Mouse (Mus musculus) ES-Bruce4 (cell line): ENCODE measurements around the gene Cpeb2. TPM values are rescaled to one million over a fixed set of nuclear protein-coding genes. Genes with fewer than 3 reads are reported as not detected.

Source experiments
- H3K27ac ChIP-seq: 2 replicates; pipeline ENCODE4 v1.5.1; 2012; ENCODE audit warnings: low read length, inconsistent platforms; ENCODE audit not compliant: insufficient read depth
- H3K27me3 ChIP-seq: 2 replicates; pipeline ENCODE4 v1.6.1; 2012; ENCODE audit warnings: mild to moderate bottlenecking, low read length, inconsistent platforms; ENCODE audit not compliant: control insufficient read depth, poor library complexity, insufficient read depth, severe bottlenecking
- H3K36me3 ChIP-seq: 2 replicates; pipeline ENCODE4 v1.6.1; 2012; ENCODE audit warnings: inconsistent platforms, mild to moderate bottlenecking, low read length, moderate library complexity; ENCODE audit not compliant: control insufficient read depth, poor library complexity, insufficient read depth, severe bottlenecking
- H3K4me1 ChIP-seq: one replicate; pipeline ENCODE4 v1.8.1; 2011; ENCODE audit warnings: low read length; ENCODE audit not compliant: control insufficient read depth, insufficient read depth
- H3K4me3 ChIP-seq: 2 replicates; pipeline ENCODE4 v1.5.1; 2011; ENCODE audit warnings: low read depth, mild to moderate bottlenecking, low read length
- H3K9ac ChIP-seq: 2 replicates; pipeline ENCODE4 v1.6.1; 2012; ENCODE audit warnings: low read depth, mild to moderate bottlenecking, inconsistent platforms; ENCODE audit not compliant: poor library complexity, severe bottlenecking
- H3K9me3 ChIP-seq: replicated peaks from 2 replicates; pipeline ENCODE4 v1.6.1; 2012; ENCODE audit warnings: mild to moderate bottlenecking, low read length, inconsistent platforms; ENCODE audit not compliant: control insufficient read depth, poor library complexity, insufficient read depth, severe bottlenecking
- CTCF ChIP-seq: IDR thresholded peaks from one replicate; pipeline ENCODE4 v1.8.1; 2011; ENCODE audit warnings: low read depth, low read length
- EP300 ChIP-seq: IDR thresholded peaks from 2 replicates; pipeline ENCODE4 v1.6.1; 2011; ENCODE audit warnings: low read depth, low read length; ENCODE audit not compliant: insufficient read depth
- POLR2A ChIP-seq: IDR thresholded peaks from one replicate; pipeline ENCODE4 v1.8.1; 2011; ENCODE audit warnings: low read length; ENCODE audit not compliant: insufficient read depth
- polyA plus RNA-seq: library from polyadenylated mRNA; stranded (reverse); fragments of >200 nt; gene quantifications from 2 replicates; pipeline ENCODE4 v1.2.4, GENCODE M21; 2011; ENCODE audit warnings: low read depth; ENCODE audit not compliant: missing spikeins, insufficient read depth, insufficient read length

The Cpeb2 gene
- polyA plus RNA-seq, 1 experiment = 10.1 TPM

DNA sequence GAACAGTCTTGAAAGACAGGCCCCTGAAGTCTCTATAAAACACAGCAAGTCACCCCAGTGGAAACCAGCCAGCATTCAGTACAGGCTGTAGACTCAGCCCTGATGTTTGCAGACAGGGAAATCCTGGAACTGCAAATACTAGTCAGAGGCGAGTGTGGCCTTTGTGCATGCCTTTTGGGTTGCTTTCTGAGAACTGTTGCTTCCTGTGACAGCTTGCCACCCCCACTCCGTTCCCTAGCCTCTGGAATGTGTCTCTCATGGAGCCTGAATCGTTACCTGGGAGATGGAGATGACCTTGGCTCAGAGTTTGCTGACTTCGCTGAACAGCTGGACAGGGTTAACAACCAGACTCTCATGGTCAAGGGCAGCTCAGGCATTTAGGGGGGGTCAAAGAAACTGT, 77.0 kb downstream of the Cpeb2 start:
- Histone ChIP-seq H3K4me3 (no peak overlapping the region), H3K4me1 (no peaks in the 10 kb centered on the region), H3K36me3 (no peaks in the 10 kb centered on the region), H3K27ac (no peak overlapping the region), H3K9ac (no peak overlapping the region), H3K9me3 (no peaks in the 10 kb centered on the region), H3K27me3 (no peaks in the 10 kb centered on the region)
- no peak for TF ChIP-seq EP300
- no peak for TF ChIP-seq POLR2A
- no peak for TF ChIP-seq CTCF

DNA sequence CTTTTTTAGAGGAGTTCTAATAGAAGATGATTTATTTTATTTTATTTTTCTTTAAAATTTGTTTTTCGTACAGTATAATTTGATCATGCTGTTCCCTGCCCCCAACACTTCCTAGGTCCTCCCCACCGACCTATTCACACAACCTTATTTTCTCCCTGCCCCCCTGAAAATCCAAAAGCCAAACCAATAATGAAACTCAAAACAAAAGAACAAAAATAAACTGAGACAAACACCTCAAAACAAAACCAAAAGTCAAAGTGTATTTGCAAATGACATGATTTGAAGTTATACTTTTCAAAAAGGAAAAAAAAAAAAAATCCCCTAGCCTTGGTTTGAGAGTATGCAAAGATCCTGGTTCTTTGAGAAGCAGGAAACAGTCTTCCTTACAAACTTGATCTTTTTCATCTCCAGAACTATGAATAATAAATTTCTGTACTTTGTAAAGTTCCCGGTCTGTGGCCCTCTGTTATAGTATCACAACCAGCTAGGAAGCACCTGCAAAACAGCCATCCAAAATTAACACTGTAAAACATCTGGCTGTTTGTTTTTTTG, 91.4 kb downstream of the Cpeb2 start:
- TF ChIP-seq CTCF (no peak), POLR2A (no peak), EP300 (no peak)
- H3K9ac ChIP-seq = no peak overlapping the region
- no peaks in the 10 kb centered on the region for H3K4me1 ChIP-seq

DNA sequence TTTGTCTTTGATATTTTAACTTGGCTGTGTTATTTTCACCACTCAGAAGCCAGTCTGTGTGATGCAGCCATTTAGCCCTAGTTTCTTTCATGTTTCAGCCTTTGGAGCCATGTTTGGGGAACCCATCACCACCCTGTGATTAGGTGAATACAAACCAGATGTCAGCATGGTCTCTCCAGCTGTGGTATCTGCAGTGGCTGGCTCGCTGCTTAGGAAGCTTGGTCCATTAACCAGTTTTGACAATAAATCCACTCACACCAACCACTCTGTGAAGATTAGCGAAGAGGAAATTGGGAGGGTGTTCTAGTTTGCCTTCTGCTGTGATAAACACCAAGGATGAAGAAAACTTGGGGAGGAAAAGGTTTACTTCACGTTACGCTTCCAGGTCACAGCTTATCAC, 92.6 kb downstream of the Cpeb2 start:
- TF ChIP-seq CTCF (no peak), EP300 (no peak), POLR2A (no peak)
- Histone ChIP-seq H3K9me3 (no peaks in the 10 kb centered on the region), H3K4me1 (no peaks in the 10 kb centered on the region)

More for the DNA sequence above, 91.4 kb downstream of the Cpeb2 start:
- Histone ChIP-seq H3K36me3 (no peaks in the 10 kb centered on the region), H3K9me3 (no peaks in the 10 kb centered on the region), H3K4me3 (no peak overlapping the region), H3K27ac (no peak overlapping the region), H3K27me3 (no peaks in the 10 kb centered on the region)

DNA sequence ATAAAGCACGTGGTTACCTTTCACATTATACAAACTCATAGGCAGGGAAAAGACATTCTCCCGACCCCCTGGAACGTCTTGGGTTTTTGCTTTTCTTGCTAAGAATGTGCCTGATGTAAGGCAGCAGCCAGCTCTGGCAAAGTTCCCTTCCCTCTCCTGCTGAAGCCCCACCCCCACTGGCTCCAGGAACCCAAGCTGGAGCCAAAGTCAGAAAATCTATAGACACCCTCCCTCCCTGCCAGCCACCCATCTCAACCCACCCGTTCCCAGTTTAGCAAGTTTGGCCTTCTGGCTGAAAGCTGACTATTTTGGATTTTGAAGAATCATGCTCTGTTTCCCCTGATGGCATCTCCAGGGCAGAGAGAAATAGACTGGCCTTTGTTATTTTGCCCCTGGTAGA, 95.6 kb downstream of the Cpeb2 start:
- Histone ChIP-seq H3K4me1 (no peaks in the 10 kb centered on the region), H3K36me3 (no peaks in the 10 kb centered on the region), H3K9me3 (no peaks in the 10 kb centered on the region), H3K4me3 (no peak overlapping the region), H3K9ac (no peak overlapping the region), H3K27me3 (no peaks in the 10 kb centered on the region), H3K27ac (no peak overlapping the region)
- TF ChIP-seq CTCF = no peak
- no peak for TF ChIP-seq POLR2A
- TF ChIP-seq EP300 = no peak

More for the DNA sequence above, 92.6 kb downstream of the Cpeb2 start:
- Histone ChIP-seq H3K36me3 (no peaks in the 10 kb centered on the region), H3K27me3 (no peaks in the 10 kb centered on the region), H3K9ac (no peak overlapping the region), H3K4me3 (no peak overlapping the region), H3K27ac (no peak overlapping the region)

DNA sequence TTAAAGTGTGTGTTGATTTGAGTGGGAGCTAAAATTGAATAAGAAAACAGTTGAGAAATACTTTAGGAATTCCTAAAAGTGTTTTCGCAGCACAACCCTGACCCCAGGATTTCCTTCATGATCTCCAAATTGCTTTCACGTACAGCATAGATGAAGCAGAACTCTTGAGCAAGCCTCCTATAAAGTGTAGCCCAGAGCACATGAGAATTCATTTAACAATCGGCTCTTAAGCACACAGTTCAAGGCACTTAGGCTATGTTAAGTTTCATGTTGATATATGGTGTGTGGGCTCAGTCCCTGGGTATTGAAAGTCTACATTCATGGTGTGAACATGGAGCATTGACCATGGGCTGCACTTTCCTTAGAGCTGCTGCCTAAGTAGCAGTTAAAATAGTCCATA, 97.3 kb downstream of the Cpeb2 start:
- no peak for TF ChIP-seq CTCF
- TF ChIP-seq EP300 = no peak
- TF ChIP-seq POLR2A = no peak
- H3K36me3 ChIP-seq = no peaks in the 10 kb centered on the region

DNA sequence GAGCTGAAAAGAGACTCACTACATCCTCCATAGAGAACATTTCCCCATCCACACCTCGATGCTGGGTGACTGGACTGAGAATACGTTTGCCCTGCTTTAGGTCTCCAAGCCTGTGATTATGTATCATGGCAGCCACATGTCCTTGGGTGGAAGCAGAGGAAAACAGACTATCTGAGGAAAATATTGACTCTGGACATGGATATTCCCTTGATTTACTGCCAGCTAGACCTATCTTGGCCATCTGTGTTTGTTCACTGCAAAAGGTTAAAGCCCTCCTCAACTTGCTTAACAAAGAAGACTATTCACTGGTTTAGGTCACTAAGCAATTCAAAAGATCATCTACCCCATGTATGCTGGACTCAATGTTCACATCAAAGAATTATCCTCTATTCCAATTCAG, 101.5 kb downstream of the Cpeb2 start:
- H3K27me3 ChIP-seq = no peaks in the 10 kb centered on the region
- no peaks in the 10 kb centered on the region for H3K36me3 ChIP-seq
- no peaks in the 10 kb centered on the region for H3K9me3 ChIP-seq
- H3K4me3 ChIP-seq = no peak overlapping the region
- TF ChIP-seq EP300 (no peak), POLR2A (no peak), CTCF (no peak)
- no peaks in the 10 kb centered on the region for H3K4me1 ChIP-seq
- no peak overlapping the region for H3K9ac ChIP-seq
- no peak overlapping the region for H3K27ac ChIP-seq

More for the DNA sequence above, 97.3 kb downstream of the Cpeb2 start:
- no peak overlapping the region for H3K9ac ChIP-seq
- H3K4me3 ChIP-seq = no peak overlapping the region
- no peaks in the 10 kb centered on the region for H3K27me3 ChIP-seq
- no peaks in the 10 kb centered on the region for H3K4me1 ChIP-seq
- H3K9me3 ChIP-seq = no peaks in the 10 kb centered on the region
- no peak overlapping the region for H3K27ac ChIP-seq
